ENCODE assay signal across 15 mouse cellular contexts in the genomic region with DNA sequence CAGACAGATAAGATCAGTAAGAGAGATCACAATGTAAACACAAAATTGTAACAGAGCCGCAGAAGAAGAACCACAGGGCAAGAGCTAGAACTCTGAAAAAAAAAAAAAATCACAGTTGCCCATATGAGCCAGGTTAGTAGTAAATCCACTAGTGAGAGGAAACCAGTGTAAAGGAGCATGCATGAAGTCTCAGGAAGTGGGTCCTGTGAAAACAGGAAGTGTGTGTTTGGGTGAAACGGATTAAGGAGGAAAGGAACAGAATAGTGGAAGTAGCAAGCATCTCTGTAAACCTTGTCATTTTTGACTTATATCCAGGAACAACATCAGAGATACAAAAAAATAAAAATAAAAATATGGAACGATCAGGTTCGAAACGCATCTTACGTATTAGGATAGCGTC.
"Had no signal": no experiment of that assay in that cellular context is flagged by ENCODE, and none has a peak within 500 bp of the region (broad histone marks: within the 10 kb centered on the region; RNA-seq: fewer than 3 reads in every experiment).

No protein-coding gene starts in this region.

- ATAC-seq: hindbrain, postnatal 0 days; intestine, embryonic 16.5 days had no signal

- DNase-seq: gastrocnemius, adult 2 months; gastrocnemius, postnatal 10 days; gastrocnemius, postnatal 36 days; heart, adult 18-20 months; heart, postnatal 10 days; heart, postnatal 4 days; kidney, adult 11 months; kidney, adult 8-10 months; kidney, postnatal 10 days; kidney, postnatal 25 days; kidney, postnatal 4 days; liver; liver, embryonic 13.5 days had no signal
